8 mouse cellular contexts compared by ENCODE assay signal in genomic region chr2:170856085-170856484, GRCm38 (mm10).
DNase-seq lines count a peak whose midpoint lies in the region; ATAC-seq lines count a peak whose summit lies in the region.

No protein-coding gene starts in this region.

- no peak overlapping the region for H3K4me3 ChIP-seq in midbrain, embryonic 16.5 days (ENCODE audit: low read depth, low read length)

- no peak overlapping the region for H3K9ac ChIP-seq in midbrain, embryonic 16.5 days (ENCODE audit: low read depth, low read length)

- H3K36me3 ChIP-seq in midbrain, embryonic 16.5 days (ENCODE audit: control insufficient read depth, insufficient read depth, low read length) = no peaks in the 10 kb centered on the region

- 73% methylated on average over 5 of the region's 5 CpGs for WGBS in midbrain, embryonic 16.5 days

- peaks cover 2% of the 10 kb centered on the region; the same call in 1 of the 2 replicates for H3K4me1 ChIP-seq in midbrain, embryonic 16.5 days (ENCODE audit: control insufficient read depth, insufficient read depth, low read length)

- peak overlapping the region; percentile 58; the same call in 1 of the 2 replicates for H3K27ac ChIP-seq in midbrain, embryonic 16.5 days (ENCODE audit: low read length)

- no peaks in the 10 kb centered on the region for H3K27me3 ChIP-seq in midbrain, embryonic 16.5 days (ENCODE audit: control insufficient read depth, insufficient read depth, low read depth, low read length)

- DNase-seq in adrenal gland, postnatal 14 days = peak; percentile 24
- DNase-seq in adrenal gland, adult (ENCODE audit: inconsistent age in 2 of 2, low spot score in 1 of 2) = no peak
- peak; percentile 49 for DNase-seq in left cerebral cortex, postnatal 4 days
- DNase-seq in left cerebral cortex, postnatal 36 days (ENCODE audit: low spot score in 2 of 2) = no peak
- DNase-seq in heart, postnatal 36 days = peak; percentile 42 to 53
- DNase-seq in frontal cortex, postnatal 14 days (ENCODE audit: low spot score in 2 of 2) = no peak

- no peaks in the 10 kb centered on the region for H3K9me3 ChIP-seq in midbrain, embryonic 16.5 days (replicated peaks; ENCODE audit: control insufficient read depth, low read length, poor library complexity, severe bottlenecking)

- intact Hi-C loops in left cerebral cortex, postnatal 4 days (cut with DNase I) = loop anchor here (5.0 to 10.0 kb wide), 2 partner anchors 104 to 121 kb away; partner anchors contain the start of gene Dok5
- intact Hi-C loops in left cerebral cortex, postnatal 36 days (cut with DNase I) = no loop called here
- intact Hi-C loops in heart, postnatal 36 days (cut with DNase I) = no loop called here

- no peak overlapping the region for H3K4me2 ChIP-seq in midbrain, embryonic 16.5 days (ENCODE audit: low read length)

- peak; percentile 48; the same call in 1 of the 2 replicates for ATAC-seq in midbrain, embryonic 16.5 days
- no peak for ATAC-seq in megakaryocyte-erythroid progenitor cell, adult 5-6 weeks (replicated peaks; ENCODE audit: low FRiP score, low TSS enrichment, poor library complexity, severe bottlenecking)

Comparison
In these comparisons a context has a peak if more than half of its experiments do, and no peak if none do; other contexts are left out.
1. DNase-seq: peak in adrenal gland, postnatal 14 days (single experiment), left cerebral cortex, postnatal 4 days (single experiment) and heart, postnatal 36 days (2 of 2); none in adrenal gland, adult (0 of 2), left cerebral cortex, postnatal 36 days (0 of 2) and frontal cortex, postnatal 14 days (0 of 2).